Mouse (Mus musculus): Measurements from ENCODE around the gene Fgd2.
"Not testable (repeated sequence)": the region's sequence is repeated elsewhere in the genome, so short reads cannot be mapped to it uniquely, and the experiment has no call there.

Gene Fgd2

DNA sequence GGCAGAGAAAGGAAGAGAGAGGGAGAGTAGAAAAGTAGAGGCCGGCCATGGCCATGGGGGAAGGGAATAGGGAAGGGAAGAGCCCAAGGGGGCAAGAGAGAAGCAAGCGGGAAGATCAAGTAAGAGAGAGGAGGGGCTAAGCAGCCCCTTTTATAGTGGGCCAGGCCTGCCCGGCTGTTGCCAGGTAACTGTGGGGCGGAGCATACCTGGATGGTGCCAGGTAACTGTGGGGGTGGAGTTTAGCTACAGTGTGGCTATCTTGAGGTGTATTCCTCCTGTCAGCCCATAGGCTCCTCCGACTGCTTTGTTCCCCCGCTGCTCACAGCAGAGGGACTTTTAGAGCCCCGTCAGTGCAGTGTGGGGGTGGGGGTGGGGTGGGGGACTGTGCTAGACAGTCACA is 8.0 kb downstream of the Fgd2 start:
- DNase-seq, result no peak

DNA sequence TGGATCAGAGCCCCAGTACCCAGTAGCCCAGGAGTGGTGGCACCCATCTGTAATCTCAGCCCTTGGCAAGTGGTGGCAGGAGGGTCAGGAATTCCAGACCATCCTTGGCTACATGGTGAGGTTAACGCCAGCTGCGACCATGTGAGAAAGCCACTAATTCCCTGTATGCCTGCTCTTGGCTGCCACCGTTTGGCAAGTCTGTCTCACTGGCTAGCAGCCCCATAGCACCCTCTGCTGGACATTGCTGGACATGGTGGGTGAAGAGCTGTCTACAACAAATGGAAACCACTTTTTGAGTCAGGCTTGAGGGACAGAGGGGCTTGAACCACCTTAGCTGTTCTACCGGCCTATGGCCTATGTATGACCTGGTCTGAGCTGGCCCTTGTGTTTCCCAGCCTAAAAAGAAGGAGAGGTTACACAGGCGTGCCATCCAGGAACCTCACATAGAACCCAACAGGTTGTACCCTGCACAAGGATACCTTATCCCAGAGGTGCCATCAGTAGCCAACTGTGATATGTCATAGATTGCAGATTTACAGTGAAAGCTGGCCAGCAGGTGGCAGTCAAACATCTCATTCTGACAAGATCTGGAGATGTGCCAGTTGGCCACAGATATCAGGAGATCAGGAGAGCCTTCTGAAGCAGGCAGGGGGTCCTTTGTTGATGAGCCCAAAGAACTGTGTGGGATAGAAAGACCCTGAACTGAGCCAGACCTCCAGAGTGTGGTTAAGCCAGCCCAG is 10.4 kb downstream of the Fgd2 start:
- DNase-seq, result peak; percentile 92

- DNase-seq, result no peak
These were observed 15.2 kb downstream of the Fgd2 start for GRCm38 (mm10) chr17:29375871-29376270.

DNA sequence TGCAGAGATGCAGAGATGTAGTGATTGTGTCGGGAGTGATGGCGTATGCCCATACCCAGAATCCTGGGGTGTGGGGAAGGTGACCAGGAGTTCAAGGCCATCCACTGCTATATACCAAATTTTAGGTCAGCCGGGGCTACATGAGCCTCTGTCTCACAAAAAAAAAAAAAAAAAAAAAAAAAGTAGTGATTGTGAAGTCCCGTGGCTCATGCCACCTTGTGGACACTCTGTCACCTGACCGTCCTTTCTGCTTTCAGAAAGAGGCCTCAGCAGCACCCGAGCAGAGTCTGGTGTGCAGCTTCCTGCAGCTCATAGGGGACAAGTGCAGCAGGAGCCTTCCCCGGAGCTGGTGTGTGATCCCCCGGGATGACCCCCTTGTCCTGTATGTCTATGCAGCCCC is 17.3 kb downstream of the Fgd2 start:
- DNase-seq, result no peak

- no peak for DNase-seq
These were observed 19.5 kb downstream of the Fgd2 start for GRCm38 (mm10) chr17:29380241-29380640.

- DNase-seq, result peak; percentile 49
These were observed 20.8 kb downstream of the Fgd2 start for GRCm38 (mm10) chr17:29381472-29381871.

- peak; percentile 20 for DNase-seq
These were observed 21.7 kb downstream of the Fgd2 start for GRCm38 (mm10) chr17:29382417-29382816.

- no peak for DNase-seq
These were observed 23.2 kb downstream of the Fgd2 start for GRCm38 (mm10) chr17:29383923-29384322.

DNA sequence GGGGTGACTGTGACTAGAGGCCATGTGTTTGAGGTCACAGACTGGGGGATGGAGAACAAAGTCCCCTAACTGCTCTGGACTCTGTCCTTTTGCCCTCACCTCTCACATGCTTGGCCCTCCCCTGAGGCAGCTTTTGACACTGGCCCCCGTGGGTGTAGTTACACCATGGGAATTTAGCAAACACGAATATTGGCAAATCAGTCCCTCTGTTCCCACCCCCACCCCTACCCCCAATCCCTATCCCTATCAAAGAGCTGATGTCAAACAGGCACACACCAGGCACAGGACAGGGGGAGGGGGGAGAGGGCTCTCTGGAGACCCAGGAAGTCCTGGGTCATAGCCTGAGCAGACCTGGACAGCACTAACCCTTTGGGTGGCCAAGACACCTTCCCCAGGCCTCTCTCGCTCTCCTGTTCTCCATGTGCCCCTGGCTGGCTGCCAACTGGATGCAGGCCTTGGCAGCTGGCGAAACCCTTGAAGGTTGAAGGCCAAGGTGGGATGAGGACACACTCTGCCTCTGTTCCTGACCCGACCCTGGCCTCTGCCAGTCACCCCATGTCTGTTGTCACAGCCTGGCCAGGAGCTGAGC is 24.2 kb downstream of the Fgd2 start:
- peak; percentile 18 for DNase-seq

DNA sequence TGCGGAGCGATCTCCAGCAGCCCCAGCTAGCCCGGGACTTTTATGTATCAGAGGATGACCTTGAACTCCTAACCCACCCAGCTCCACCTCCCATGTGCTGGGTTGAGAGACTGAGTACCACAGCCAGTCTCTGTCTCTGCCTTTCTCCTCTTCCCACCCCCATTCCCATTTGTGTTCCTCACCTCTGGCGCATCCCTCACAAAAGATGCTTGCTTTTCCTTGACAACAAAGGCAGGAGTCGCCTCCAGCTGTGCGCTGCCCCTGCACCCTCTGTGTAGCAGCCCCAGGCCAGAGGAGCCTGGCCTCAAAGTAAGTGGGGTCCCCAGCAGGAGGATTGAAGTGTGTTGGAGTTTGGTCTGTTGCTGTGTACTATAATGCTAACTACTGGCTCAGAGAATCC is 25.0 kb downstream of the Fgd2 start:
- no peak for DNase-seq

- peak; percentile 27 for DNase-seq
These were observed 28.3 kb downstream of the Fgd2 start for GRCm38 (mm10) chr17:29388978-29389377.

- no peak for DNase-seq
These were observed 30.6 kb downstream of the Fgd2 start for GRCm38 (mm10) chr17:29391280-29391679.

DNA sequence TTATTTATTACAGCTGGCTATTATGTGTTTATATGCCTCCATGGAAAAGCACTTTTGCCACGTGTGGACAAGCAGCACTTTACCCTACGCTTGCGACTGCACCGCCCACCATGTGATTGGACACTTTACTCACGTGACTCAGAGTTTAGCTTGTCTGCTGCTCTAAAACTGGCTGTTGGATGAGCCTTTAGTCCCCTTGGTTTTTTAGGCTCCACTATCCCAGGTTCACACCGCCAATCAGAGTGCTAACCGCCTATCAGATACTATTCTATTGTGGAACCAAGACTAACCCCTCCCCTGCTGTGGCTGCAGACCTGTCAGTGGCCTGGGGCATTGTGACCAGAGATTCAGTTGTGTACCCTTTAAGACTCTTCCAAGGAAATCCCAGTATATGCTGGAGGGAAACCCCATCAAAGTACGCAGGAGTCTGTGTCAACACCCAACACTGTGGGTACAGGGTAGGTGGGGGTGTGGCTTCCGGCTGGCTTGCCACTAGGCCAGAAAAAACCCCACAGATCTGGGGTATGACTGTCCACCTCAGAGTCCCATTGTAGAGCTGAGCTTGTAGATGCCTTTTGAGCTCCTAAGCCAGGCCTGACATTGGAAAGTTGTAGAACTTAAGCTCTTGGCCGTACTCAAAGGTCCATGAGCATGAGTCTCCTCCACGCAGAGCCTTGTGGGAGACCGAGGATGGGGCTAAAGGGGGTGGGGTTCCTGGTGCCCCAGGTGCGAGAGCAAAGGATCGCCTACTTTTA is 32.8 kb downstream of the Fgd2 start:
- no peak for DNase-seq

DNA sequence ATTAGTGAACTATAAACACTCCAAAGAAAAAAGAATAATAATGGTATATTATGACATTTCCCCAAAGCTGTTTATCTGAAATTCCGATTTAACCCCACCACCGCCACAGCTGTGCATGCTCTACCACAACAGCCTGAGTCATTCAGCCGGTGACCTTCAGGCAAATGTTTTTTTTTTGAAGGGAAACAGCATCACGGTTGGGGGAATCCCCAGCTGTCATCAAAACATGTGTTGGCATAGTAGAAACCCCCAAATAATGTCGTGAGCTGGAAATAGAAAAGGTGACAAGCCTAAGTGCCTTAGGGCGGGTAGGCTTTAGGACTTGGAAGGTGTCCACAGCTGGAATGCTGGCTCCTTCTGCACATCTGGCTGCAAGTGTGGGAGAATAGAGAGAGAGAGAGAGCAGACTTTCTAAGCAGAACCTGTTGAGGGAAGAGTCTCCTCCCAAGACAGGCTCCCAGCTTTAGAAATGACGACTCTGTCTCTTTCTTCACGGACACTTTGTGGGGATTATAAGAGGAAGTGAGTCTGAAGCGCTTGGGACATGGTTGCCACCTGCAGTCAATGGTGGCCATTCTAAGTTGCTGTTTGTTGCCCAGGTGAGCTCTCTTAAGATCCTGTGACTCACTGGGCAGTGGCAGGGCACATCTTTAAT is 33.5 kb downstream of the Fgd2 start:
- no peak for DNase-seq

DNA sequence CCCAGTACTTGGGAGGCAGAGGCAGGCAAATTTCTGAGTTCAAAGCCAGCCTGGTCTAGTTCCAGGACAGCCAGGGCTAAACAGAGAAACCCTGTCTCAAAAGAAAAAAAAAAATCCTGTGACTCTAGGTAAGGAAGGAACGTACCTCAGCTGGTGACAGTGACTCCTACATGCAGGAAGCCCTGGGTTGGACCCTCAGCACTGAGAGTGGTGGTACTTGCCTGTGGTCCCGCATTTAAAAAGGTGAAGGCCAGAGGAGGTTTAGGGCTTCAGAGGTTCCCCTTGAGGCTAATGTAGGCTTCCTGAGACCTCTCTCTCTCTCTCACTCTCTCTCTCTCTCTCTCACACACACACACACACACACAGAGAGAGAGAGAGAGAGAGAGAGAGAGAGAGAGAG is 34.0 kb downstream of the Fgd2 start:
- not testable (repeated sequence) for DNase-seq

DNA sequence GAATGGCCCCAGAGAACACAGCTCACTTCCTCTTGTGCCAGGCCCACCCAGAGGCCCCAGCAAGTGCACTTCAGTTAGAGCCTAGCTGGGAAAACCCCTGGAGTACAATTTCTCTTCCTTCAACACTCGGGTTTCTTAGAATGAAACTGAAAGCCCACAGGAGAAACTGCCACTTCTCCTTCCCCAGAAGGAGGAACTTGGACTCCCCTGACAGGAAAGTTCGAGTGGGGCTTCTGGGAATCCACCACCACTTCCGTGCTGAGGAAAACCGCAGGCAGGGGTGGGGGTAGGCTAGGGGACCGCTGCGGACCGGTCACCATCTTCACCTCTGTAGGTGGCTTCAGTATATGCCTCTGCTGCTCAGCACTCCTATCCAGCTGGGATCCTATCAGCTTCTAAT is 34.7 kb downstream of the Fgd2 start:
- DNase-seq, result no peak

DNA sequence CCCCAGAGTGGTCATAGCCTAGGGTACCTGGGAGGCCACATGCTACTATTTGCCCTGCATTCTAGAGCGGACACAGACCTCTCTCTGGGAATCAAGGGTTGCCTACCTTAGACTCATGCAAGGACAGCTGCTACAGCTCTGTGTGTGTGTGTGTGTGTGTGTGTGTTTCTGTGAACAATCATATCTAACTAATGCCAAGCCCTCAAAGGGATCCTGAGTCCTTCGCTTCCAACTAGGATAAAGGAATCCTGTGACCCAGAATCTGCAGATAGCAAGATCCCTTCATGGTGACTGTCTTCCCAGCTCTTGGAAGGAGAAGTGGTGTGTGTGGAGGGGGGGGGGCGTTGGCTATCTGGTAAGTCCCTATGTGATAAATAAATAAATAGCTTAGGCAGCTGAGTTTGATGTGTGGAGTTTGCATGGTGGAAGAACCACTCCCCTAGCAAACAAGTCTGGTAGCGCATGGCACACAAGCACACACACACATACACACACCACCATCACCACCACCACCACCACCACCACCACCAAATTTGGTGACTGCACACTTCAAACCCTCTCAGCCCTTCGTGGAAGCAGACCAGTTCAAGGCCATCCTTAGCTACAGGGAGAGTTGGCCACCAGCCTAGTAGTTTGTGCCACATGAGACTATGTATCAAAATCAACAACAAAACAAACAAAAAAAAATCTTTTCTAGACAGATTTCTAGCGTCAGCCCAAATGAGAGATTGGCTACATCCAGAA is 35.5 kb downstream of the Fgd2 start:
- no peak for DNase-seq

DNA sequence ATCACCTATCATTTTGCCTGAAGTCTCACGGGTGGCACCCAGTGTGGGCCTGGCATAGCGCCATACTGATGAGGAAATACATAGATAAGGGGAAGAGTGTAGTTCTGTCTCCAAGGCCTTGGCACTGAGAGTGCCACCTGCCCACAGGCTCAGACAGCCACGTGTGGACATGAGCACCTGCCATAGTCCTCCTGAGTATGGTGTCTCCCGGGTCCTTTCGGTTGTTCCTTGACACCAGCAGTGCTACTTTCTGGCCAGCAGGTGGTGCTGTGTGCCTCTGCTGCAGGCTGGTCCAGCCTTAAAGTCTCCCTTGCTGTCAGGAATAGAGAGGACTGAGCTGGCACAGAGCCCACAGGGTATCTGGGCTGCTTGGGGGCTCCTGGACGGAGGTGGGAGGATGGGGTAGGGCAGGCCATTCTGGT is 36.1 kb downstream of the Fgd2 start:
- DNase-seq, result peak; percentile 80

DNA sequence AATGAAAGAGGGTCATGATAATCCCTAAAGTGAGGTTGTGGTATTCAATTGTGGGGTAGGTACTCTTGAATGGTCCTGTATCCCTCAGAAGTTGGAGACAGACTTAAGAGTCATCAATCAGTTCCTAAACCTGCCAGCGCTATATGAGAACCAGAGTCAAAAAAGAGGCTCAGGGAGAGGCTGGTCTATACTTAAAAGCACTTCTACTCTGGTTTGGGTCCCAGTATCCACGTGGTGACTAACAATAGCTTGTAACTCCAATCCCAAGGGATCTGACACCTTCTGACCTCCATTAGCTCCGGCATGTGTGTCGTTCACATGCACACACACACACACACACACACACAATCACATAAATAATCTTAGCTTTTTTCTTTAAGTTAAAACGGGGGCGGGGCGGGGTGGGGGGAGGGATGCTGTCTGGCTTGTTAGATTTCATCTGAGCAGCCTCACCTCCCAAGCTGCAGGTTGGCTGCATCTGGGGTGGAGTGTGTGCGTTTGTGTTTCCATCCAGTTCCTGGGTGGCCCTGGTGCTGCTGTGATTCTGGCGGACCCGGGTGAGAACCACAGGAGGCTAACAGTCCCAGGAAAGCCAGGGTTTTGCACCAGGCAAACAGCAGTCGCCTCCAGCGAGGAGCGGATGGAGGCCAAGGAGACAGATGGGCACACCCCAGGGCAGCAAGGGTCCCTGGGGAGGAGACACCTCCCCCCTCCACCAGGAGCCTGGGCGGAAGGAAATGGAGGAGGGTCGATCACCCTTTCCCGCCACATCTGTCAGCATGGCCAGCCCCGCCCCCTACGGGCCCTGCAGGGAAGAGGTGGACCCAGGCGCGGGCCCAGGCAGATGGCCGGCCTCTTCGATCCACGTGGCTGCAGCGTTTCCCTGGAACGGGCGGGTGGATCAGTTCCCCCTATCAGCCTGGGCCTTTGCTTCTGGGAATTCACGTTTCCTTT is 37.0 kb downstream of the Fgd2 start:
- DNase-seq, result peak; percentile 45

- no peak for DNase-seq
These were observed 37.8 kb downstream of the Fgd2 start for GRCm38 (mm10) chr17:29398434-29399026.

DNA sequence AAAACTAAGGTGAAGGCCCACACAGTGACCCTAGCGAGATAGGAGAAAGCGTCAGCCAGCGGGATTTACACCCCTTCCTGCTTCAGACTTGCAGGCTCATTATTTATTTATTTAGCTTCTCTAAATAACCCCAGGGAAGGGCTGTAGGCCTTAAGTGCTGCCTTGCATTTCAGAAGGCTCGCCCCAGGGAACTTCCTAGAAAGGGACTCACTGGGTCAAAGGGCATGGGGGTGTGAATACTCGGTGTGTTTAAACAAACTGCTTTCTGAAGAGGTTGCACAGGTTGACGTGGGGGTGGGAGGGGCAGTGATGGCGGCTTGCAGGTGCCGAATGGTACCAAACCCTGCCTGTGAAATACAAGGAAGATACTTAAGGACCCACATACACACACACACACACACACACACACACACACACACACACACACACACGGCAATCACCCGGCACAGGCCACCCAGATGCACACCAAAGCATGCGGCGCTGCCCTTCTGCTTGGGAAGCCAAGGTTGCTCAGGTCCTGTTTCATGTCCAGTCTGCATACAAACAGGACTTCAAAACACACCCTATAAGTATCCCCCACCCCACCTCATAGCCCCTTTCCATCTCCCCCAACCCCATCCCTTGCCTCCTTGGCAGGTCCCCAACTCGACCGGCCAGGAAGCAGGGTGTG is 38.7 kb downstream of the Fgd2 start:
- no peak for DNase-seq

Measured in right cerebral cortex, postnatal 4 days (tissue).